Mouse (Mus musculus): ENCODE measurements around the gene Psg23. TPM values are rescaled to one million over a fixed set of nuclear protein-coding genes. Genes with fewer than 3 reads are reported as not detected.
"Not testable (repeated sequence)": the region's sequence is repeated elsewhere in the genome, so short reads cannot be mapped to it uniquely, and the experiment has no call there.

The Psg23 gene
- polyA plus RNA-seq (2015; fragmentation: Nextera tagmentation; extraction: Ambion mirVana), result not detected in 2 replicates

GRCm38 (mm10) chr7:18616401-18616800, at the start of gene Psg23:
Gene Psg23 (minus strand): TSS chr7:18616501.
- not testable (repeated sequence) for H3K4me1 ChIP-seq (ENCODE audit: insufficient read depth, low read depth, low read length); H3K4me2 ChIP-seq (replicated peaks; ENCODE audit: low read depth, low read length); H3K36me3 ChIP-seq (ENCODE audit: insufficient read depth, low read length); H3K4me3 ChIP-seq (ENCODE audit: low read depth, low read length); H3K27ac ChIP-seq (ENCODE audit: low read length); H3K9ac ChIP-seq (replicated peaks; ENCODE audit: low read depth); ATAC-seq; DNase-seq (ENCODE audit: low spot score); H3K27me3 ChIP-seq (replicated peaks; ENCODE audit: insufficient read depth, low read length); H3K9me3 ChIP-seq (ENCODE audit: low read length)
- 27% methylated on average over 1 of the region's 2 CpGs for WGBS

- H3K27me3 ChIP-seq (replicated peaks; ENCODE audit: insufficient read depth, low read length); ATAC-seq; H3K9ac ChIP-seq (replicated peaks; ENCODE audit: low read depth); H3K27ac ChIP-seq (ENCODE audit: low read length); DNase-seq (ENCODE audit: low spot score); H3K36me3 ChIP-seq (ENCODE audit: insufficient read depth, low read length); H3K4me2 ChIP-seq (replicated peaks; ENCODE audit: low read depth, low read length); H3K4me3 ChIP-seq (ENCODE audit: low read depth, low read length); H3K9me3 ChIP-seq (ENCODE audit: low read length); H3K4me1 ChIP-seq (ENCODE audit: insufficient read depth, low read depth, low read length): not testable (repeated sequence)
- 25% methylated on average over 1 of the region's 2 CpGs for WGBS
Measured at GRCm38 (mm10) chr7:18656625-18657024, 40.3 kb upstream of the Psg23 start, which contains the start of gene Psg21. Gene Psg21 (minus strand): TSS chr7:18656725.

GRCm38 (mm10) chr7:18626921-18627320, 10.6 kb upstream of the Psg23 start:
- not testable (repeated sequence) for ATAC-seq; H3K9ac ChIP-seq (replicated peaks; ENCODE audit: low read depth); H3K36me3 ChIP-seq (ENCODE audit: insufficient read depth, low read length); DNase-seq (ENCODE audit: low spot score); H3K27ac ChIP-seq (ENCODE audit: low read length); H3K27me3 ChIP-seq (replicated peaks; ENCODE audit: insufficient read depth, low read length); H3K4me1 ChIP-seq (ENCODE audit: insufficient read depth, low read depth, low read length); H3K9me3 ChIP-seq (ENCODE audit: low read length); H3K4me3 ChIP-seq (ENCODE audit: low read depth, low read length); H3K4me2 ChIP-seq (replicated peaks; ENCODE audit: low read depth, low read length)
- WGBS, result 76% methylated on average over 8 of the region's 8 CpGs

- ATAC-seq, result no peak
- no peaks in the 10 kb centered on the region for H3K36me3 ChIP-seq (ENCODE audit: insufficient read depth, low read length)
Measured at GRCm38 (mm10) chr7:18567205-18567604, 49.1 kb downstream of the Psg23 start, which contains the start of gene Psg27. Gene Psg27 (minus strand): TSS chr7:18567305.

GRCm38 (mm10) chr7:18559850-18560249, 56.5 kb downstream of the Psg23 start:
- no peak for ATAC-seq
- Histone ChIP-seq H3K4me3 (ENCODE audit: low read depth, low read length) (no peak overlapping the region), H3K27ac (ENCODE audit: low read length) (no peak overlapping the region), H3K9ac (replicated peaks; ENCODE audit: low read depth) (no peak overlapping the region), H3K27me3 (replicated peaks; ENCODE audit: insufficient read depth, low read length) (no peaks in the 10 kb centered on the region), H3K4me2 (replicated peaks; ENCODE audit: low read depth, low read length) (no peak overlapping the region), H3K9me3 (ENCODE audit: low read length) (no peaks in the 10 kb centered on the region), H3K36me3 (ENCODE audit: insufficient read depth, low read length) (no peaks in the 10 kb centered on the region), H3K4me1 (ENCODE audit: insufficient read depth, low read depth, low read length) (no peaks in the 10 kb centered on the region)
- DNase-seq (ENCODE audit: low spot score), result no peak
- TF ChIP-seq CTCF (IDR thresholded peaks at IDR 0.05), result no peak
- TF ChIP-seq EP300 (IDR thresholded peaks at IDR 0.05), result no peak

More at GRCm38 (mm10) chr7:18567205-18567604, 49.1 kb downstream of the Psg23 start, which contains the start of gene Psg27:
- DNase-seq (ENCODE audit: low spot score), result no peak
- Histone ChIP-seq H3K4me1 (ENCODE audit: insufficient read depth, low read depth, low read length) (no peaks in the 10 kb centered on the region), H3K4me3 (ENCODE audit: low read depth, low read length) (no peak within 1 kb of the TSS), H3K9me3 (ENCODE audit: low read length) (no peaks in the 10 kb centered on the region), H3K4me2 (replicated peaks; ENCODE audit: low read depth, low read length) (no peak within 1 kb of the TSS), H3K9ac (replicated peaks; ENCODE audit: low read depth) (no peak within 1 kb of the TSS), H3K27ac (ENCODE audit: low read length) (no peak within 1 kb of the TSS), H3K27me3 (replicated peaks; ENCODE audit: insufficient read depth, low read length) (no peaks in the 10 kb centered on the region)
- WGBS, result 73% methylated on average over 3 of the region's 3 CpGs
- TF ChIP-seq EP300 (IDR thresholded peaks at IDR 0.05) (no peak), CTCF (IDR thresholded peaks at IDR 0.05) (no peak)

Other genes with a start within 250 kb of the Psg23 start
- not detected in 2 replicates for gene Psg28, start 184.5 kb downstream of the Psg23 start, polyA plus RNA-seq (2015; fragmentation: Nextera tagmentation; extraction: Ambion mirVana)
- not detected in 2 replicates for gene Psg26, start 132.3 kb downstream of the Psg23 start, polyA plus RNA-seq (2015; fragmentation: Nextera tagmentation; extraction: Ambion mirVana)
- not detected in 2 replicates for gene Psg25, start 84.2 kb downstream of the Psg23 start, polyA plus RNA-seq (2015; fragmentation: Nextera tagmentation; extraction: Ambion mirVana)
- gene Psg27, start 49.2 kb downstream of the Psg23 start, polyA plus RNA-seq (2015; fragmentation: Nextera tagmentation; extraction: Ambion mirVana), result not detected in 2 replicates
- gene Psg21, start 40.2 kb upstream of the Psg23 start, polyA plus RNA-seq (2015; fragmentation: Nextera tagmentation; extraction: Ambion mirVana), result not detected in 2 replicates
- not detected in 2 replicates for gene Psg20, start 69.7 kb upstream of the Psg23 start, polyA plus RNA-seq (2015; fragmentation: Nextera tagmentation; extraction: Ambion mirVana)
- not detected in 2 replicates for gene Psg22, start 101.6 kb upstream of the Psg23 start, polyA plus RNA-seq (2015; fragmentation: Nextera tagmentation; extraction: Ambion mirVana)
- not detected in 2 replicates for gene Psg19, start 182.0 kb upstream of the Psg23 start, polyA plus RNA-seq (2015; fragmentation: Nextera tagmentation; extraction: Ambion mirVana)
- not detected in 2 replicates for gene Psg17, start 205.1 kb upstream of the Psg23 start, polyA plus RNA-seq (2015; fragmentation: Nextera tagmentation; extraction: Ambion mirVana)
- 4.3 and 5.7 TPM in 2 replicates for gene Mill2, start 223.5 kb upstream of the Psg23 start, polyA plus RNA-seq (2015; fragmentation: Nextera tagmentation; extraction: Ambion mirVana)